ENCODE assay signal across 11 mouse cellular contexts in genomic region chr6:99135938-99136729, GRCm38 (mm10).
A peak's percentile ranks its signal among the peaks of the same experiment; 100 is the strongest.
DNase-seq lines count a peak whose midpoint lies in the region; ATAC-seq lines count a peak whose summit lies in the region.
"Had no signal": no experiment of that assay in that cellular context is flagged by ENCODE, and none has a peak within 500 bp of the region (broad histone marks: within the 10 kb centered on the region; RNA-seq: fewer than 3 reads in every experiment).

No protein-coding gene starts in this region.

- DNase-seq in kidney, postnatal 14 days = peak; percentile 5
- DNase-seq in kidney, postnatal 4 days = no peak
- peak; percentile 43 for DNase-seq in embryonic facial prominence, embryonic 10.5 days (ENCODE audit: low spot score)
- peak; percentile 43 for DNase-seq in forelimb bud, embryonic 11.5 days (ENCODE audit: low read depth, low spot score)
- DNase-seq in spleen, postnatal 10 days (ENCODE audit: low spot score in 2 of 2) = no peak
- DNase-seq in cerebellum, adult 11 months = no peak
- DNase-seq: cerebellum, adult 11-12 months; kidney, adult 18-20 months; lung, postnatal 14 days had no signal

- H3K27ac ChIP-seq in embryonic facial prominence, embryonic 10.5 days (replicated peaks) = peak overlapping the region; percentile 61
- H3K27ac ChIP-seq in neural tube, embryonic 12.5 days = peak overlapping the region; percentile 42
- H3K27ac ChIP-seq: heart, embryonic 15.5 days had no signal

- peak; percentile 76 for ATAC-seq in neural tube, embryonic 12.5 days (ENCODE audit: low FRiP score, low read depth)

- H3K9me3 ChIP-seq in embryonic facial prominence, embryonic 10.5 days = no peaks in the 10 kb centered on the region
- H3K9me3 ChIP-seq in neural tube, embryonic 12.5 days = no peaks in the 10 kb centered on the region
- H3K9me3 ChIP-seq: heart, embryonic 15.5 days had no signal

- H3K4me3 ChIP-seq in embryonic facial prominence, embryonic 10.5 days = no peak overlapping the region
- H3K4me3 ChIP-seq in neural tube, embryonic 12.5 days = no peak overlapping the region
- H3K4me3 ChIP-seq: heart, embryonic 15.5 days had no signal

- peaks cover 56% of the 10 kb centered on the region for H3K4me1 ChIP-seq in embryonic facial prominence, embryonic 10.5 days
- peaks cover 54% of the 10 kb centered on the region for H3K4me1 ChIP-seq in neural tube, embryonic 12.5 days

- H3K9ac ChIP-seq in neural tube, embryonic 12.5 days = no peak overlapping the region
- H3K9ac ChIP-seq: heart, embryonic 15.5 days had no signal

- peak overlapping the region; percentile 30; the same call in 1 of the 2 replicates for H3K4me2 ChIP-seq in neural tube, embryonic 12.5 days (replicated peaks)
- H3K4me2 ChIP-seq: heart, embryonic 15.5 days had no signal

- WGBS in embryonic facial prominence, embryonic 10.5 days = 16% methylated on average over 11 of the region's 11 CpGs
- 6% methylated on average over 11 of the region's 11 CpGs for WGBS in neural tube, embryonic 12.5 days

- H3K36me3 ChIP-seq in embryonic facial prominence, embryonic 10.5 days (replicated peaks) = no peaks in the 10 kb centered on the region
- no peaks in the 10 kb centered on the region for H3K36me3 ChIP-seq in neural tube, embryonic 12.5 days
- H3K36me3 ChIP-seq: heart, embryonic 15.5 days had no signal

- no peaks in the 10 kb centered on the region for H3K27me3 ChIP-seq in embryonic facial prominence, embryonic 10.5 days (replicated peaks; ENCODE audit: low read depth, poor library complexity, severe bottlenecking)
- no peaks in the 10 kb centered on the region for H3K27me3 ChIP-seq in neural tube, embryonic 12.5 days (replicated peaks)
- H3K27me3 ChIP-seq: heart, embryonic 15.5 days had no signal

Comparison
In these comparisons a context has a peak if more than half of its experiments do, and no peak if none do; other contexts are left out.
1. DNase-seq: peak in kidney, postnatal 14 days (single experiment), embryonic facial prominence, embryonic 10.5 days (single experiment) and forelimb bud, embryonic 11.5 days (single experiment); none in kidney, postnatal 4 days (0 of 2), spleen, postnatal 10 days (0 of 2) and cerebellum, adult 11 months (single experiment).